Mouse (Mus musculus) kidney, adult 8-10 months (tissue): ENCODE measurements at regions not wholly inside any gene's neighbourhood (a gene's known extent, or its start where the extent isn't known, plus 50 kb on each side); places are given as distances from the start of the nearest gene placed in this dataset.

Source experiments
- DNase-seq, 2 experiments: peaks; one replicate each; pipeline ENCODE4 v3.0.0; 2022

- DNase-seq = no peak
Observed at GRCm38 (mm10) chr15:56027197-56027818, 1450.1 kb downstream of the Slc22a22 start.

DNA sequence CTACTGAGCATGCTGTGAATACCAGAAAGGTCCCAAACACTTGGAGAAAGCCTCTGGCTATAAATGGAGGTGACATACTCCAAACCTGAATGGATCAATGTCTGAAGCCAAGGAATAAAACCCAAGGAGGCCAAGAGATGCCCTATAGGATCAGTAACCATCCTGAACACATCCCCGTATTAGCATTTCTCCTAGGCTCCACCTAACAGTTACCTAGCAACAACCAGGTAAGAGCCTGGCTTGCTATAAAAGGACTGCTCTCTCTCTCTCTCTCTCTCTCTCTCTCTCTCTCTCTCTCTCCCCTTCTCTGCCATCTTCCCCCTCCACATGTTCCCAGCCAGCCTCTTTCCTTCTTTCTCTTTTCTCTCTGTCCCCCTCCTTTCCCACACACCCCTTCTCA lies 1452.7 kb downstream of the Slc22a22 start:
- no peak for DNase-seq

DNA sequence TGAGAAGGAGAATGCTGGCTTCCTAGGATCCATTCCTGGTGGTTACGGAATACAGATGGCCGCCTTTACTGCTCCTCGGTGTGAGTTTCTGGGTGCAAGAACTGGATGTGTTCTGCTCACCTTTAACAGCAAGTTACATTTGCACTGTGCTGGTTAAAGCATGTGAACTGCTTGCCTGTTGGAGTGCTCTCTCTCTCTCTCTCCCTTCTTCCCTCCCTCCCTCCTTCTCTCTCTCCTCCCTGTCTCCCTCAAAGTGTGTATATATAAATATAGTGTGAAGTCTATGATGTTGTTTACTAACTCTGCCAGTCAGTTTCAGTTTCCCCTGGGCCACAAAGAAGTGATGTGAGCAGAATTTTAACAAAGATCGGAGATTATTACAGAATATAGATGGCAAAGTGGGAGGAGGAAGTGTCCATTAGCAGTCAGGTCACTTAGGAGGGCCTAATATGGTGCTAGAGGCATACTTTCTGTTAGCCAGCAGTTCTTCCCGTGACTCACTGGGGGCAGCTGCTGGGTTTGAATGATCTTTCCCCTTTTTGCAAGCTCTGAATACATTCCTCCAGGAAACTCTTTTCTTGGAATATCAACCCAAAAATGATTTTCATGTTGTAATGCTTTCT lies 1453.5 kb downstream of the Slc22a22 start:
- DNase-seq = no peak

- no peak for DNase-seq
Observed at GRCm38 (mm10) chr15:56022315-56022714, 1455.1 kb downstream of the Slc22a22 start.

DNA sequence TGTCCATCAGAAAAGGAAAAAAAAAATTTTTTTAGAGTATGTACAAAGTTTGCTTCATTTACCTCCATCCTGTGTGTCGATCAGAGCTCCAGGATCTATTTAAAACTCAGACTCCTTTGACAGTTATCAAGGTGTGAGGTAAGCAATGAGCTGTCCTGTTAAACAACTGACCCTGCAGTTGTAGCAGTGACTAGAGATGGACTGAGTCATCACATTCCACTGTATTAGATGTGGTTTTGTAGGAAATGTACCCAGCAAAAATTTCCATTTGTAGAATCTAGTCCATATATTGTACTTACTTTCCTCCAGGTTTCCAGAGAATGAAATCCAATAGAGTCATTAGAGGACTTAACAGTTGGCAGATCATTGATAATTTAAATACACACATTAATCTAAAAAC lies 1459.3 kb downstream of the Slc22a22 start:
- no peak for DNase-seq

DNA sequence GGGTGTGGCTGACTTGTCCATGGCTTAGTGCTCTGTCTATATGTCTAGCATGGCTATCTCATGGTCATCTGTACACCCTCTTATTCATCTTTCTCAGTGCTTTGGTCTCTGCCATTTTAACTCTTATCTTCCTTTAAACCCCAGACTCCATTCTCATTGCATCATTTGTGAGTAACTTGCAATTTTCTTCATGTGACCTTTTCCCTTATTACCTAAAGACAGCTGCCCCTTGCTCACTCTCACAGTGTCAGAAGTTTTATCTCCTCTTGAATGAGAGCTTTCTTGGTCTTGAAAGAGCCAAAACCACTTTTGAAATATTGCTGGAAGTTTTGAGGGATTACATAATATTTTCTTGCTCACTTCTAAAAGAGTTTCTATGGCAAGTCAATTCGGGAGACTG lies 1459.9 kb downstream of the Slc22a22 start:
- no peak for DNase-seq

DNA sequence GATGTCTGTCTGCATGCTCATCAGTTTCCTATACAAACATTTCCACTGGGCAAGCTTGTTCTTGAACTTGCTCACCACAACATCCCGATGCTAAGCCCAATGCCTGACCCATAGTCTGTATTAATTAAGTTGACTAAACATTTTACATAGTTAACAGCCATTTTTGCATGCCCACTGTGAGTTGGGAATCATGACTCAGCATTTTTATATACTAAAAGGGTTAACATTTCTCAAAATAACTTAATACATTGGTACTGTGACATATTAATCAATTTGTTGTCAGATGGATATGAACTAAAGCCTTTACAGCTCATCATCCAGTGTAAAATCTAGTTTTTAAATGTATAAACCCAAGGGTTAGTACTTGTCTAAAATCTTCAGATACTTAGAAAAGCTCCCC lies 1461.4 kb downstream of the Slc22a22 start:
- no peak for DNase-seq

DNA sequence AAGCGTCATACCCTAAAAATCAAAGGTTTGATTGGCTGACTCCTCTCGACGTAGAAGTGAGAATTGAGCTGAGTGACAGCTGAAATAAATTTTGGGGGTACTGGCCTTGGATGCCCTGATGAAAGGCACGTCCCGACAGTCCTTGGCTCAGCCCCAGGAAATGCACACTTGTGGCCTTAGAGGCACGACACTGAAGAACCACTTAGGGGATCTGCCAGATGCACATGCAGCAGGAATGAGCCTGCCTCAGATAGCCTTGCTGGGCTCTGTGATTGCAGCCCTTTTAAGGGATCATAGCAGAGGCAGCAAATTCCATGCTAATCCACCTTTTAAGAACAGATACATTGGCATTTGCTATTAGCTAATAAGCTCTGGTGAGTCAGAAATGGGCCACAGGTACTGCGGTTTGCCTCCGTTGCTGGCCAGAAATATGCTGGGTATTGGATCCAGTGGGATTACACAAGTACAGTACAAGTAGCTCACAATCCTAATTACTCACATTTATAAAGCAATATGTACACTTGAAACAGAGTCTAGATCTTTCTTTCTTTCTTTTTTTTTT lies 1463.3 kb downstream of the Slc22a22 start:
- DNase-seq = no peak

GRCm38 (mm10) chr15:56008603-56009174 lies 1468.7 kb downstream of the Slc22a22 start:
- no peak for DNase-seq

DNA sequence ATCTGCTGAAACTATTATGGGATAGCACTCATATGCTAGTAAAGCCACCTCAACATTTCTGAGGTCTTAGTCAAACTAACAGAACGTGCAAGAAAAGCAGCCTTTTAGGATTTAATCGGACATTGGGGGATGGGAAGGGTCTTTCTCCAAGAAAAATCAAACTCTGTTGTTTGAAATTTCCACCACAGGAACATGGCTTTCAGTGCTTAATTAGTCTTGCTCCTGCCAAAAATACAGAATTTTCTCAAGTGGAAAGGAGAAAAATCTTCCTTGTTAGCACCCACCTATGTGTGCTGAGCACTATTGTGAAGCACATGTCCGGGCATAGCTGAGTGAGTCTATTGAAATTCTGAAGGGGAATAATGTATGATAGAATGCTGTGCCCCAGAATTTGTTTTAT lies 1470.0 kb downstream of the Slc22a22 start:
- no peak for DNase-seq

DNA sequence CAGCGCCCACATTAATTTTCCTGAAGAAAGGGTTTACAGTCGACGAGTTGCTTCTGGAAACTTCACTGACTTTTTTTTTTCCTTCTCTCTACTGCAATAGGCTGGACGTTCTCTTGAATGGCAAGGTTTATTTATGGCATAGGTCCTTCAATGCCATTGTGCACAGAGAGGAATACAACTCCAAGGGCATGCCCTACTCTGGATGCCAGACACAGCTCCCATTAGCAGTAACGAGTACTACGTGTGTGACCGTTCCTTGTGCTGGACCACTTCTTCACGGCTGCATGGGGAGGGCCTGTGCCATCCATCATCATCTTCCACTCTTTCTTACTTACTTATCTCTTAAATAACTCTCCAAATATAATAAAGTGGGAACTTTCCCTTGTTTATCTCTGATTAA lies 1472.1 kb downstream of the Slc22a22 start:
- DNase-seq = no peak

DNA sequence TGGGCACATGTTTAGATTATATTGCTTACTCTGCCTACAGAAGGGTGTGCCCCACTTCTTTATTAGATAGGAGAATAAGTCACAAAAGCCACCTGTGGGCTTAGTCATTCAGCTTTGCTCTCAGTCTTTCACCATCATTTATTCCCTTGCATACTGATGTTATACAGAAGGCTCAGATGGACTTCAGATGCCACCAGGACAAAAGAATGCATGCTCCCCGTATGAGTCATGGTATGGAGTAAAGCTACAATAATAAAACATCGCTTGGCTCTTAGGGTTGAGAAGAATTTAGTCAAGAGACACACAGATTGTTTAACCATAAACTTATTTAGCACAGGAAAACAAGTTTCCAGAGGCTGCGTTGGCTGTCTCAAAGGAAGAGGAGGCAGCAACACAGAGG lies 1473.5 kb downstream of the Slc22a22 start:
- DNase-seq = no peak

DNA sequence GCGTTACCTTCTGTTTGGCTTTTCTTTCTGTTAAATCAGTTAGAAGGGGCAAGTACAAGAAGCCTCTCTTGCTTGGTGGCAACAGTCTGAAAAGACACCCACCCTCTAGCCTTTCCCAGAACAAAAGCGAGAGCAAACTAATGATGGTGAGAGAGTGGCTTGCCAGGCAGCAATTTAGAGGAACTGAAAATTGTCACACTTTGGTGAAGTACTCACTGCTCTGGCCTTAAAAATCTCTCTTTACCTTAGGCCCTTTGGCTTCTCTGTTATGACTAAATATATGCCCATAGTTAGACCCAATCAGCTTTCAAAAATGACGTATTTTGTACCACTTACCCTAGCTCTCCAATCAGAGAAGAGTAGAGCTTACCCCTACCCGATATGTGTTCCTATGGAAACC lies 1477.8 kb downstream of the Slc22a22 start:
- DNase-seq = no peak

- no peak for DNase-seq
Observed at GRCm38 (mm10) chr15:55997977-55998376, 1479.4 kb downstream of the Slc22a22 start.

DNA sequence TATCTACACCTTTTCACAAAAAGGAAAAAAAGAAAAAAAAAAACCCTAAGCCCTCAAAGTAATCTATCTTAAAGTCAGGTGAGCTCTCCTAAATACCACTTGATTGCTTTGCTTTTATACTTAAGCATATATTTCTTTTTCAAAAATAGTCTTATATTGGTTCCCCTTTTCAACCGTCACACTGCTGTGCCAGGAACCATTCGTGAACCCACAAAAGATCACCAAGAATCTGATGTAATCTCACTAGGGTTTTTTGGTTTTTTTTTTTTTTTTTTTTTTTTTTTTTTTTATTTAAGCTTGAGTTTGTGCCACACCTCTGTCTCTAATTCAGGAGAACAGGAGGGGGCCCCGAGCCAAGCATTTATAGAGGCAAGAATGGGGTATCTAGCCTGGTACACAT lies 1482.7 kb downstream of the Slc22a22 start:
- DNase-seq = no peak

- DNase-seq = no peak
Observed at GRCm38 (mm10) chr15:55975843-55976242, 1501.6 kb downstream of the Slc22a22 start.

GRCm38 (mm10) chr15:55966780-55967179 lies 1510.6 kb downstream of the Slc22a22 start:
- no peak for DNase-seq

GRCm38 (mm10) chr15:55965296-55965695 lies 1512.1 kb downstream of the Slc22a22 start:
- no peak for DNase-seq

- DNase-seq = no peak
Observed at GRCm38 (mm10) chr15:55962093-55962492, 1515.3 kb downstream of the Slc22a22 start.
